Mouse (Mus musculus): ENCODE measurements around the gene Rtl5. TPM values are rescaled to one million over a fixed set of nuclear protein-coding genes. Genes with fewer than 3 reads are reported as not detected.
A peak's percentile ranks its signal among the peaks of the same experiment; 100 is the strongest.
"Not testable (repeated sequence)": the region's sequence is repeated elsewhere in the genome, so short reads cannot be mapped to it uniquely, and the experiment has no call there.

Rtl5 gene
- polyA plus RNA-seq (2015; fragmentation: Nextera tagmentation; extraction: Ambion mirVana) = 8.0 and 10.9 TPM in 2 replicates

GRCm38 (mm10) chrX:102070591-102071471, at the start of gene Rtl5:
Gene Rtl5 (minus strand): TSS chrX:102071304.
- no peaks in the 10 kb centered on the region for H3K9me3 ChIP-seq
- H3K36me3 ChIP-seq = no peaks in the 10 kb centered on the region
- H3K4me2 ChIP-seq (replicated peaks) = peak within 1 kb of the TSS; percentile 63
- peaks cover 54% of the 10 kb centered on the region for H3K4me1 ChIP-seq (replicated peaks)
- peak within 1 kb of the TSS; percentile 57 for H3K4me3 ChIP-seq (replicated peaks)
- peak within 1 kb of the TSS; percentile 89 for H3K27ac ChIP-seq
- peak within 1 kb of the TSS; percentile 73 for H3K9ac ChIP-seq (replicated peaks)
- ATAC-seq = peak; percentile 96
- peaks cover 11% of the 10 kb centered on the region; the same call in 1 of the 2 replicates for H3K27me3 ChIP-seq
- WGBS = 24% methylated on average over 61 of the region's 61 CpGs

DNA sequence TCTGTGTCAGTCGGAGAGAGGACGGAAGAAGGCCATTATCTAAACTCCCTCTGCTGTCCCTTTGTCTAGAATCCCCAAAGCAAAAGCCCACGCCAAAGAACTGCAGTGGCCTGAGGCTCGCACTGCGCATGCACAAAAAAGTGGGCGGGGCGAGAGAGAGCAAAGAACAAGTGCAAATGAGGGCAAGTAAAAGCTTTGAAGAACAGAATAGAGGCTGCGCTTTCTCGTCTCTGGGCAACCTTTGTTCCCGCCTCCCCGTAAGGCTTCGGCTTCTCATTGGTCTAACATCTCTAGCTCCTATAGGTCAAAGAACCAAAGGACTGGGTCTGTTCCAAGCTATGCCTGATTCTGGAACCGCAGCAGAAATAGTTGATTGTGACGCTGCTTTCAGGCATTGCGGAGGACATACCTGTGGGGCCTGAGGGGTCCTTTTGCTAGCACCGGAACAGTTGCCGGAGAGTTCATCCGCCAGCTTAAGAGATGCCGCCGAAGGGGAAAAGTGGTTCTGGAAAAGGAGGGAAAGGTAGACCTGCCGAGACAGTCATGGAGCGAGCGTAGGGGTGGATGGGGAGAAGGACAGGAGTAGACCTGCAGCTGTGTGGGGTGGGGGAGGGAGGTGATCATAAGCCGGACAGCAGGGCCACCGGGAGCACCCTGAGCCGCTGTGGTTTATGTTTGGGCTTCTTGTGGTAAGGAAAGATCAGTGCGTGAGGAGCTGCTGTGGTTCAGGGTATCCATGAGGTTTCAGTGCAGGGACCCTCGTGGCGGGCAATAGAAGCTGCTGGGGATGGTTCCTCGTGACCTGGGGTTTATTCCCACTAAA, 48.1 kb upstream of the Rtl5 start, which contains the start of gene Pin4:
Gene Pin4 (plus strand): TSS at position 406 of the 823 bp plus-strand sequence.
- H3K36me3 ChIP-seq = peaks cover 13% of the 10 kb centered on the region
- peaks cover 11% of the 10 kb centered on the region; the same call in 1 of the 2 replicates for H3K4me1 ChIP-seq (replicated peaks)
- peak within 1 kb of the TSS; percentile 70 for H3K9ac ChIP-seq (replicated peaks)
- peak within 1 kb of the TSS; percentile 65 for H3K4me3 ChIP-seq (replicated peaks)
- no peaks in the 10 kb centered on the region for H3K9me3 ChIP-seq
- peak within 1 kb of the TSS; percentile 79 for H3K27ac ChIP-seq
- peak within 1 kb of the TSS; percentile 66 for H3K4me2 ChIP-seq (replicated peaks)
- peak; percentile 99 for ATAC-seq
- WGBS = 21% methylated on average over 30 of the region's 30 CpGs
- no peaks in the 10 kb centered on the region; the same call in 1 of the 2 replicates for H3K27me3 ChIP-seq

DNA sequence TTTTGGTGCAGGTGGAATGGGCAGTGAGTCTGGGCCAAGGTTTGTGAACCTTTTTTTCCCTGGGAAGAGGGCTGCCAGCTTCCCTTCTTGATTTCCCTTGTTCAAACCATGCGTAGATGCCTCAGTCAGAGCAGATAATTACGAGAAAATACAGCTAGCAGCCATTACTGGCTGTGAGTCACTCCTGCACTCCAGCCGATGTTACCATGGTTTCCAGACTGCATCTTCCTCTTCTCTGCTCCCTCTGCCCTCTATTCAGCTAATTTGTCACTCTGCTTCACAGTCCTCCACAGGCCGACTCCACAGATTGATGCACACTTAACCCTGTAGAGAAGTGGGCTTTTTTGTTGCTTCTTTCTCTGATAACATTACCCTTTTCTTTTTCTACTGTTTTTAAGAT, 44.6 kb upstream of the Rtl5 start:
- Histone ChIP-seq H3K27ac (peak overlapping the region; percentile 77), H3K9me3 (no peaks in the 10 kb centered on the region), H3K9ac (replicated peaks) (no peak overlapping the region), H3K4me1 (replicated peaks) (peaks cover 10% of the 10 kb centered on the region; the same call in 1 of the 2 replicates), H3K4me3 (replicated peaks) (no peak overlapping the region), H3K27me3 (peaks cover under 1% of the 10 kb centered on the region; the same call in 1 of the 2 replicates), H3K36me3 (no peaks in the 10 kb centered on the region), H3K4me2 (replicated peaks) (no peak overlapping the region)
- WGBS = 41% methylated on average over 4 of the region's 4 CpGs
- ATAC-seq = 0 out of 2 replicates have a peak, but pooled peaks have one; percentile 22

DNA sequence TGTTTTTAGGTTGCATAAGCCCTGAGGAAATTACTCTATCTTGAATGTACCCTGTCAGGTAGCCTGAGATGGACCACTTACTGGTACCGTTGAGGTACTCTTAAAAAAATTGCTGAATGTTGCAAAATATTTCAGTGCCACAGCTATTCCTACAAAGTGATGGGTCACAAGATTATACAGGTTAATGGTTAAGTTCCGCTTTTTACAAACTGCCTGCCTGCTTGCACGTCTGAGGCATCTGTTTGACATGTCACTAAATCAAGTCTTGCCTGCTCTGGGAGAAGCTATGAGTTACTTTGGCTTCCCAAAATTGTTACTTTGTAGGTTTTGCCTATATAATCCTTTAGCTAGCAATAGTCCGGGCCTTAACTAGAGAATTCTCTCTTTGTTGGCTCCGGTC, 38.2 kb upstream of the Rtl5 start:
- not testable (repeated sequence) for H3K9ac ChIP-seq (replicated peaks); H3K36me3 ChIP-seq; H3K4me2 ChIP-seq (replicated peaks); H3K4me1 ChIP-seq (replicated peaks); H3K4me3 ChIP-seq (replicated peaks); ATAC-seq; H3K9me3 ChIP-seq; H3K27ac ChIP-seq
- H3K27me3 ChIP-seq = peaks cover 11% of the 10 kb centered on the region; the same call in 1 of the 2 replicates
- 82% methylated on average over 5 of the region's 5 CpGs for WGBS

DNA sequence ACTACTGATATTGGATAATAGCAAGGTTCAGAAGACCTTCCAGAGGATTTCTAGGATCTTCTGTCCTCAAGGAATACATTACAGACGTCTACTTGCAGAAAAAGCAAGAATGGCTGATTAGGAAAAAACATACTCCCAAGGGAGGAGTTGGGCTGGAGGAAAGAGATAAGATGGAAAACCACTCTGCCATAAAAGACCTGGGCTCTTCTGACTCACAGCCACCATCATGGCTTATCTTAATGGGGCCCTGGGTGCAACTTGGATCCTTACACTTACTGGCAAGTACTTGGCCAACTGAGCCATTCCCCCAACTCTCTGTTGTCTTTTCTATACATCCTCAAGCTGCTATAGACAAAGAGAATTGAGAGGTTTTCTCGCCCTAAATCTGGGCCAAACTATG, 32.7 kb upstream of the Rtl5 start:
- 59% methylated on average over 2 of the region's 2 CpGs for WGBS
- H3K4me1 ChIP-seq (replicated peaks) = not testable (repeated sequence)

DNA sequence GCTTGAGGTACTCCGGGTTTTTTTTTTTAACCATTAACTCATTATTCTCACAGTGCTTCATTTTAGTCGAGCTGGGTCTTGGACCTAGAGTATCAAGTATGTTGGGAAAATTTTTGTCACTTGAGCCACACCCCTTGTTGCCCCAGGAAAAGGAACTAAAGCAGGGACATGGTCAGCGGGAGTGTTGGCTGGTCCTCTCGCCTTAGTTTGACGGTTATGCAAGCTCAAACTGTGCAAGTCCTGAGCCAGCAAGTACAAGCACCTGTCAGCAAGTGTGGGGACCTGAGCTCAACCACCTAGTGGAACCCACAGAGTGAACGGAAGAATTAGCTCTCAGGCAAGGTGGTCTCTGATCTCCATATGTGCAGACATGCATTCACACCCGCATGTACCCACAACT, 30.8 kb upstream of the Rtl5 start:
- H3K4me1 ChIP-seq (replicated peaks) = no peaks in the 10 kb centered on the region
- no peak overlapping the region for H3K9ac ChIP-seq (replicated peaks)
- WGBS = 64% methylated on average over 7 of the region's 7 CpGs
- peaks cover 11% of the 10 kb centered on the region; the same call in 1 of the 2 replicates for H3K27me3 ChIP-seq
- H3K27ac ChIP-seq = no peak overlapping the region
- H3K4me3 ChIP-seq (replicated peaks) = no peak overlapping the region
- no peak for ATAC-seq
- H3K36me3 ChIP-seq = no peaks in the 10 kb centered on the region
- H3K9me3 ChIP-seq = no peaks in the 10 kb centered on the region
- H3K4me2 ChIP-seq (replicated peaks) = no peak overlapping the region

More for the DNA sequence above, 32.7 kb upstream of the Rtl5 start:
- not testable (repeated sequence) for H3K4me3 ChIP-seq (replicated peaks); H3K4me2 ChIP-seq (replicated peaks); H3K27ac ChIP-seq; H3K9me3 ChIP-seq; H3K9ac ChIP-seq (replicated peaks); H3K36me3 ChIP-seq; H3K27me3 ChIP-seq; ATAC-seq

DNA sequence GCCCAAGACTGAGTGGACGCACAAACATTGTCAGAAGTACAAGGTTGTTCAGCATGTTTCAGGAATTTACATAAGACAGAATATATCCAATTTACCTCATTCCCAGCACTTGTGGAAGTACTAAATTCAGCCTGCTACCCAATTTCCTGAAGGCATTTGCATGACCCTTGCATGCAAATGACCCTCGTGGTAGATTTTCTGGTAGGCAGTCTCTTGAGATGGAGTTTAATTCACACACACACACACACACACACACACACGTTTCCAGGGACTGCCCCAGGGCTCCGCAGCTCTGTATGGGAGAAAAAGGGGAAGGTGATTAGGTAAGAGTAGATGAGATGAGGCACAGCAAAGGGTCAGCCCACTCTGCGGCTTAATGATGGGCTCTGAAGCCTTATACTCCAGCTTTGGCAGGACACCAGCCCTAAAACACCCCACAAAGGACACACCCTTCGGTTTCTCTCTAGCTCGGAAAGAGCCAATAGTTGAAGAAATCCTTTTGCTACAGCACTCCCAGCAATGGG, 23.3 kb upstream of the Rtl5 start:
- Histone ChIP-seq H3K4me3 (replicated peaks) (no peak overlapping the region), H3K9ac (replicated peaks) (no peak overlapping the region), H3K4me2 (replicated peaks) (no peak overlapping the region), H3K27ac (no peak overlapping the region), H3K4me1 (replicated peaks) (no peaks in the 10 kb centered on the region), H3K27me3 (peaks cover 22% of the 10 kb centered on the region), H3K9me3 (no peaks in the 10 kb centered on the region), H3K36me3 (no peaks in the 10 kb centered on the region)
- no peak for ATAC-seq
- WGBS = 71% methylated on average over 7 of the region's 7 CpGs

DNA sequence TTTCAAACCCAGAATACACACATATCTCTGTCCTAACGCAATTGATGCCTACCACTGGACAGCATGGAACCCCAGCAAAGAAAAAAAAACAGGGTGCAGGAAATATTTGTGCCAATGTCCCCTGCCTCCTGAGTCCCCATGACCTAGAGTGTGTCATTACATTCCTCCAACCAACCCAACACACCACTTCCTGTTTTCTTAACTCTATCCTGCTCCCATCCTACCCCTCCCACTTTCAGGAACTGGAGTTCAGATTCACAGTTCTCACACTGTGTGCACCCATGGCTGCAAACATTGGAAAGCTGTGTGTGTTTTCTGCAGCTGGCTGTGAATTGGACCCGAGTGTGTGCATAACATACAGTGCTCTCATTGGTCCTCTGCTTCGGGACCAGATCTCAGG, 19.5 kb upstream of the Rtl5 start:
- ATAC-seq = no peak
- Histone ChIP-seq H3K9ac (replicated peaks) (no peak overlapping the region), H3K36me3 (no peaks in the 10 kb centered on the region), H3K27ac (no peak overlapping the region), H3K27me3 (peaks cover 30% of the 10 kb centered on the region), H3K4me1 (replicated peaks) (no peaks in the 10 kb centered on the region), H3K4me3 (replicated peaks) (no peak overlapping the region), H3K9me3 (no peaks in the 10 kb centered on the region), H3K4me2 (replicated peaks) (no peak overlapping the region)
- 76% methylated on average over 3 of the region's 3 CpGs for WGBS

DNA sequence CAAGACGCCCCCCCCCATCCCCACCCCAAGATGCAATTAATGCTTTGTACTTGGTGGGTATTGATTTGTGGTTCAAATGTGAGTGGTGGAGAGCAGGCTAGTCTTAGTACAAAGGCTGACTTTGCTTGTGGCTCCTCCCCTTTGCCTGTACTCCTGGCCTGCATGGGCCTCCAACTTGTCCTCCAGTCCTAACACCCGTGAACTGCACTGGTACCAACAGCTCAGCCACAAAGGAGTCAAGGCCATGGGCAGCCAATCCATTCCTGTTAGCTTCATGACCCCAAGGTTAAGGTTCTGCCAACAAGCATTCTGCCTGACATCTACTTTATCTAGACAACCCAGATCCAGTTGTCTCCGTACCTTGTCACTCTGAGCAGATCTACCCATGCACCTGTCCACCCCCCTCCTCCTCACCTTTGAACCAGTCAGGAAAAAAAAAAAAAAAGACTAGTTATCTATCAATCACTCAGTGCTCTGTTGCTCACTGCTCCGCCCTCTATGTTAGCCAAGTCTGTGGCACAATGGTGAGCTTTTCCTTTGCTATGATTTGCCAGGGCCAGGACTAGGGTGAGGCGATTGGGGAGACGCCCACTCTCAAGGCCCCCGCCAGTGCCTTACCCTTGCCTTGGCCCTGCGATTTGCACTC, 14.8 kb upstream of the Rtl5 start:
- ATAC-seq = no peak
- Histone ChIP-seq H3K4me1 (replicated peaks) (peaks cover 21% of the 10 kb centered on the region), H3K4me3 (replicated peaks) (no peak overlapping the region), H3K9ac (replicated peaks) (no peak overlapping the region), H3K27ac (no peak overlapping the region), H3K4me2 (replicated peaks) (no peak overlapping the region), H3K9me3 (no peaks in the 10 kb centered on the region), H3K36me3 (no peaks in the 10 kb centered on the region), H3K27me3 (peaks cover 31% of the 10 kb centered on the region; the same call in 1 of the 2 replicates)
- 85% methylated on average over 8 of the region's 8 CpGs for WGBS

GRCm38 (mm10) chrX:102082340-102082739, 11.2 kb upstream of the Rtl5 start:
- Histone ChIP-seq H3K4me1 (replicated peaks) (peaks cover 24% of the 10 kb centered on the region), H3K27ac (peak overlapping the region; percentile 93), H3K27me3 (peaks cover 21% of the 10 kb centered on the region; the same call in 1 of the 2 replicates), H3K9me3 (no peaks in the 10 kb centered on the region), H3K9ac (replicated peaks) (no peak overlapping the region), H3K4me2 (replicated peaks) (no peak overlapping the region; the same call in 1 of the 2 replicates), H3K4me3 (replicated peaks) (no peak overlapping the region), H3K36me3 (no peaks in the 10 kb centered on the region)
- 34% methylated on average over 5 of the region's 5 CpGs for WGBS
- ATAC-seq = no peak; the same call in 1 of the 2 replicates

- peaks cover 20% of the 10 kb centered on the region; the same call in 1 of the 2 replicates for H3K27me3 ChIP-seq
Observed at GRCm38 (mm10) chrX:102081573-102082279, 10.6 kb upstream of the Rtl5 start.

More at GRCm38 (mm10) chrX:102081573-102082279, 10.6 kb upstream of the Rtl5 start:
- Histone ChIP-seq H3K9ac (replicated peaks) (no peak overlapping the region), H3K4me3 (replicated peaks) (no peak overlapping the region), H3K4me2 (replicated peaks) (peak overlapping the region; percentile 30), H3K27ac (peak overlapping the region; percentile 93), H3K4me1 (replicated peaks) (peaks cover 24% of the 10 kb centered on the region), H3K36me3 (no peaks in the 10 kb centered on the region), H3K9me3 (no peaks in the 10 kb centered on the region)
- 33% methylated on average over 7 of the region's 7 CpGs for WGBS
- peak; percentile 98 for ATAC-seq

Data from midbrain, embryonic 13.5 days (tissue).